Mouse (Mus musculus) forebrain, embryonic 11.5 days (tissue): ENCODE results near the gene Wrap53. TPM values are rescaled to one million over a fixed set of nuclear protein-coding genes. Genes with fewer than 3 reads are reported as not detected.

Experiments used
- ATAC-seq: fragments of 200-750 bp; cut with Nextera tagmentation; replicated peaks from 2 replicates; pipeline ENCODE4 v1.8.0; 2017; ENCODE audit warnings: moderate TSS enrichment; ENCODE audit not compliant: low FRiP score
- DNase-seq: peaks from one replicate; pipeline ENCODE4 v3.0.0-alpha.2; 2017; ENCODE audit warnings: low spot score
- H3K27ac ChIP-seq: fragments of 300-500 bp; sonication (generic); 2 replicates; pipeline ENCODE4 v1.5.1; 2014; ENCODE audit warnings: low read depth, low read length
- H3K27me3 ChIP-seq: fragments of 300-500 bp; sonication (generic); 2 replicates; pipeline ENCODE4 v1.6.1; 2014; ENCODE audit warnings: mild to moderate bottlenecking, low read length, mixed read lengths; ENCODE audit not compliant: control insufficient read depth, insufficient read depth
- H3K36me3 ChIP-seq: fragments of 300-500 bp; sonication (generic); 2 replicates; pipeline ENCODE4 v1.6.1; 2014; ENCODE audit warnings: mild to moderate bottlenecking, low read length, moderate library complexity, mixed read lengths; ENCODE audit not compliant: control insufficient read depth, insufficient read depth
- H3K4me1 ChIP-seq: fragments of 300-500 bp; sonication (generic); replicated peaks from 2 replicates; pipeline ENCODE4 v1.6.1; 2014; ENCODE audit warnings: low read length, mixed read lengths; ENCODE audit not compliant: control insufficient read depth, insufficient read depth
- H3K4me2 ChIP-seq: fragments of 300-500 bp; sonication (generic); 2 replicates; pipeline ENCODE4 v1.6.1; 2014; ENCODE audit warnings: low read depth, mild to moderate bottlenecking, low read length, moderate library complexity, mixed read lengths; ENCODE audit not compliant: severe bottlenecking
- H3K4me3 ChIP-seq: fragments of 300-500 bp; sonication (generic); 2 replicates; pipeline ENCODE4 v1.5.1; 2014; ENCODE audit warnings: low read depth, low read length
- H3K9ac ChIP-seq: fragments of 300-500 bp; sonication (generic); 2 replicates; pipeline ENCODE4 v1.6.1; 2014; ENCODE audit warnings: low read length
- H3K9me3 ChIP-seq: fragments of 300-500 bp; sonication (generic); 2 replicates; pipeline ENCODE4 v1.6.1; 2016; ENCODE audit warnings: low read length, mixed read lengths; ENCODE audit not compliant: control insufficient read depth
- WGBS: fragments of 180-500 bp; shearing (Covaris S2); extraction: QIAGEN DNeasy Blood & Tissue Kit; methylation state at CpG from one replicate; pipeline ENCODE4 v1.1.7; 2014; 5-methylcytosine and 5-hydroxymethylcytosine counted together
- polyA plus RNA-seq: library from polyadenylated mRNA; unstranded; fragments of >200 nt; fragmentation: Nextera tagmentation; extraction: Ambion mirVana; gene quantifications from 2 replicates; pipeline ENCODE4 v1.2.1, GENCODE M21; 2014

Wrap53 gene
- polyA plus RNA-seq, 1 experiment from 2014 or later: 39.3 TPM

- Histone ChIP-seq H3K4me3 (peak within 1 kb of the TSS; percentile 56), H3K27me3 (peaks cover 8% of the 10 kb centered on the region), H3K4me2 (peak within 1 kb of the TSS; percentile 100), H3K27ac (no peak within 1 kb of the TSS), H3K9me3 (no peaks in the 10 kb centered on the region), H3K4me1 (peaks cover 7% of the 10 kb centered on the region; the same call in 1 of the 2 replicates), H3K9ac (peak within 1 kb of the TSS; percentile 73), H3K36me3 (no peaks in the 10 kb centered on the region)
- ATAC-seq (peak; percentile 91), DNase-seq (peak; percentile 89)
- 1% methylated on average over 32 of the region's 32 CpGs for WGBS
Measured at GRCm38 (mm10) chr11:69605726-69606490, 25.9 kb upstream of the Wrap53 start, which contains the start of gene Atp1b2. TSS of gene Atp1b2 (minus strand) at chr11:69605942.

- ATAC-seq (peak; percentile 53; the same call in 1 of the 2 replicates), DNase-seq (peak; percentile 62)
- peaks cover 8% of the 10 kb centered on the region for H3K27me3 ChIP-seq
- H3K9me3 ChIP-seq: no peaks in the 10 kb centered on the region
- peaks cover 12% of the 10 kb centered on the region; the same call in 1 of the 2 replicates for H3K4me1 ChIP-seq
- peak overlapping the region; percentile 100 for H3K4me2 ChIP-seq
- H3K27ac ChIP-seq: no peak overlapping the region
- under 1% methylated on average over 61 of the region's 73 CpGs for WGBS
- H3K36me3 ChIP-seq: no peaks in the 10 kb centered on the region
- H3K9ac ChIP-seq: peak overlapping the region; percentile 73
- H3K4me3 ChIP-seq: peak overlapping the region; percentile 56
Measured at GRCm38 (mm10) chr11:69604795-69605664, 25.0 kb upstream of the Wrap53 start.

- Histone ChIP-seq H3K9ac (peak overlapping the region; percentile 73; the same call in 1 of the 2 replicates), H3K4me3 (peak overlapping the region; percentile 56; the same call in 1 of the 2 replicates), H3K4me1 (peaks cover 17% of the 10 kb centered on the region; the same call in 1 of the 2 replicates), H3K4me2 (peak overlapping the region; percentile 100), H3K36me3 (no peaks in the 10 kb centered on the region), H3K27ac (no peak overlapping the region), H3K27me3 (peaks cover 8% of the 10 kb centered on the region), H3K9me3 (no peaks in the 10 kb centered on the region)
- no peak for ATAC-seq
- DNase-seq: no peak
- 62% methylated on average over 3 of the region's 3 CpGs for WGBS
Measured at GRCm38 (mm10) chr11:69604347-69604746, 24.3 kb upstream of the Wrap53 start.

- Histone ChIP-seq H3K4me3 (no peak overlapping the region), H3K9ac (no peak overlapping the region)
Measured at GRCm38 (mm10) chr11:69603516-69603915, 23.5 kb upstream of the Wrap53 start.

GRCm38 (mm10) chr11:69601768-69602167, 21.7 kb upstream of the Wrap53 start:
- 89% methylated on average over 3 of the region's 3 CpGs for WGBS
- H3K4me1 ChIP-seq: peaks cover 17% of the 10 kb centered on the region; the same call in 1 of the 2 replicates
- peaks cover 8% of the 10 kb centered on the region for H3K27me3 ChIP-seq
- no peak overlapping the region for H3K4me2 ChIP-seq
- ATAC-seq (no peak), DNase-seq (no peak)
- H3K9me3 ChIP-seq: no peaks in the 10 kb centered on the region
- H3K27ac ChIP-seq: no peak overlapping the region
- no peak overlapping the region for H3K4me3 ChIP-seq
- no peaks in the 10 kb centered on the region for H3K36me3 ChIP-seq
- H3K9ac ChIP-seq: no peak overlapping the region

More at GRCm38 (mm10) chr11:69603516-69603915, 23.5 kb upstream of the Wrap53 start:
- H3K4me2 ChIP-seq: no peak overlapping the region
- 88% methylated on average over 8 of the region's 8 CpGs for WGBS
- DNase-seq (no peak), ATAC-seq (no peak)
- no peaks in the 10 kb centered on the region for H3K9me3 ChIP-seq
- H3K4me1 ChIP-seq: peaks cover 17% of the 10 kb centered on the region; the same call in 1 of the 2 replicates
- peaks cover 8% of the 10 kb centered on the region for H3K27me3 ChIP-seq
- H3K27ac ChIP-seq: no peak overlapping the region
- no peaks in the 10 kb centered on the region for H3K36me3 ChIP-seq

GRCm38 (mm10) chr11:69600098-69600497, 20.0 kb upstream of the Wrap53 start:
- Histone ChIP-seq H3K27me3 (peaks cover 5% of the 10 kb centered on the region), H3K9me3 (no peaks in the 10 kb centered on the region), H3K27ac (0 out of 2 replicates have a peak overlapping the region, but pooled peaks have one; percentile 15), H3K36me3 (no peaks in the 10 kb centered on the region), H3K9ac (peak overlapping the region; percentile 16), H3K4me2 (0 out of 2 replicates have a peak overlapping the region, but pooled peaks have one; percentile 18), H3K4me1 (peaks cover 13% of the 10 kb centered on the region; the same call in 1 of the 2 replicates), H3K4me3 (no peak overlapping the region)
- 8% methylated on average over 6 of the region's 6 CpGs for WGBS
- peak; percentile 69 for DNase-seq
- no peak for ATAC-seq

GRCm38 (mm10) chr11:69599436-69599835, 19.4 kb upstream of the Wrap53 start:
- Histone ChIP-seq H3K27me3 (peaks cover 4% of the 10 kb centered on the region; the same call in 1 of the 2 replicates), H3K9me3 (no peaks in the 10 kb centered on the region), H3K36me3 (no peaks in the 10 kb centered on the region), H3K9ac (peak overlapping the region; percentile 16; the same call in 1 of the 2 replicates), H3K27ac (no peak overlapping the region), H3K4me1 (peaks cover 10% of the 10 kb centered on the region; the same call in 1 of the 2 replicates), H3K4me2 (0 out of 2 replicates have a peak overlapping the region, but pooled peaks have one; percentile 18), H3K4me3 (no peak overlapping the region)
- WGBS: 6% methylated on average over 9 of the region's 9 CpGs
- no peak for ATAC-seq
- no peak for DNase-seq

- no peak overlapping the region for H3K27ac ChIP-seq
- no peak overlapping the region for H3K4me2 ChIP-seq
- 97% methylated on average over 6 of the region's 6 CpGs for WGBS
- ATAC-seq (no peak), DNase-seq (no peak)
- no peaks in the 10 kb centered on the region for H3K9me3 ChIP-seq
- H3K4me1 ChIP-seq: peaks cover 3% of the 10 kb centered on the region; the same call in 1 of the 2 replicates
- H3K36me3 ChIP-seq: peaks cover 7% of the 10 kb centered on the region
- no peak overlapping the region for H3K4me3 ChIP-seq
- H3K9ac ChIP-seq: no peak overlapping the region
- H3K27me3 ChIP-seq: no peaks in the 10 kb centered on the region
Measured at GRCm38 (mm10) chr11:69594853-69595252, 14.8 kb upstream of the Wrap53 start.
